Mouse (Mus musculus): Measurements from ENCODE around the gene Sarnp.

Sarnp gene

DNA sequence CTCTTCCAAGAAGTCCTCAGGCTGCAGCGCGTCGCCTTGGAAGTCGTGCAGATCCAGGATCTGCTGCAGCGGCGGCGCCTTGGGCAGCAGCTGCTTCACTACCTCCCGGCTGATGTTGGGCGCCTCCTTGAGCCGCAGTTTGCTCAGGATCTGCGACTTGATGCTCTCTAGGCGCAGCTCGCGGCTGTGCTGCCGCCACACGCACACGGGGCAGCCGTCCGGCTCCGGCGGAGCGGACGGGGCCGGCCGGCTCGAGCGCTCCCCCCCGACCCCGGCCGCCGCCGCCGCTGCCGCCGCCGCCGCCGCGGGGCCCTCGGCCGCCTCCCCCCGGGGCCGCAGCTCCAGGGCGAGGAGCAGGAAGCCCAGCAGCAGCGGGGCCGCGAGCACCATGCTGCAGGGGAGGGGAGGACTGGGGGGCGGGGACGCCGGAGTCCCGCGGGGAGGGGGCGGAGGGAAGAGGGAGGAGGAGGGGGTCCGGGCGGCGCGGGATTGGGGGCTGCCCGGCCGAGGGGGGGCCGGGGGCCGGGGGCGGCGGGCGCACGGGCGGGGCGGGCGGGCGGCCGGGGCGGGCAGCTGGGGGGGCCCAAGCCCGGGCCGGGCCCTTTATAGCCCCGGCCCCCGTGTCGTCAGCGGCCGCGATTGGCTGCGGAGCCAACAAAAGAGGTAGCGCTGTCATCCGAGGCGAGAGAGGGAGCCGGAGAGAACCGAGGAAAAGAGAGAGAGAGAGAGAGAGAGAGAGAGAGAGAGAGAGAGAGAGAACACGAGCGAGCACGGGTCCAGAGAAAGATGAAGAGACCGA, 74.4 kb downstream of the Sarnp start, which contains the start of gene Gdf11:
Gene Gdf11, minus strand, starts transcription at position 423 of the 799 bp plus-strand sequence.
- DNase-seq = peak; percentile 82

DNA sequence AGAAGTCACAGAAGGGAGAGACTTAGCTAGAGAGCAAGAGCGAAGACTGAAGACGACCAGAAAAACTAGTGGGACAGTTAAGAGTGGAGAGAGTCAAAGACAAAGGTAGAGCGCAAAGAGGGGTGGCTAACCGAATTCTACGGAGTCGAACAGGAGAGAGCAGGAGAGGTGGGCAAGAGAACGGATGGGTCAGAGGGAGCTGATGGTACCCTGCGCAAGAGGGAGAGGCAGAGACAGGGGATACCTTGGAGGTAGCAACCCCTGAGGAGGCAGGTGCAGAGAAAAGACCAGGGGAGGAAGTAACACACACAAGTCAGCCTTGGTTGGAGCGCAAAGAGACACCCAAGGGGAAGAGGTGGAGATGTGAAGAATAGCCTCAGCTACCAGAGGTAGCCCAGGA, 75.1 kb downstream of the Sarnp start:
- DNase-seq = peak; percentile 33

DNA sequence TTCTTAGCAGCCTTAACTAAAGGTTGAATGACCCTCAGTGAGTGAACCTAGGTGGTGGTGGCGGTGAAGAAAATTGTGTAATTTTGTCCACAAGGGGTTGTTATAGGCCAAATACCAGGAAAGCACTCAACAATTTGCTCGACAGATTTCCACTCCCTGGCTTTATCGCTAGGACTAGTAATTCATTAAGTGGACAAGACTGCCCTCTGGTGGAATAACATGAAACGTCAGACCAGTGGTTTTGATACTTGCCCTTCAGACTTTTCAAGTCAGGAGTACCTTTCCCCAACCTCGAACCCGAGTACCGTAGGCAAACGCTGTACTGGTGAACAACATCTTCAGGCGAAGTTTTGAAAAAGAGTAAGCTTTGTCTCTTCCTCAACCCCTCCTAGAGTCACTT, 78.3 kb downstream of the Sarnp start:
- DNase-seq = peak; percentile 83

DNA sequence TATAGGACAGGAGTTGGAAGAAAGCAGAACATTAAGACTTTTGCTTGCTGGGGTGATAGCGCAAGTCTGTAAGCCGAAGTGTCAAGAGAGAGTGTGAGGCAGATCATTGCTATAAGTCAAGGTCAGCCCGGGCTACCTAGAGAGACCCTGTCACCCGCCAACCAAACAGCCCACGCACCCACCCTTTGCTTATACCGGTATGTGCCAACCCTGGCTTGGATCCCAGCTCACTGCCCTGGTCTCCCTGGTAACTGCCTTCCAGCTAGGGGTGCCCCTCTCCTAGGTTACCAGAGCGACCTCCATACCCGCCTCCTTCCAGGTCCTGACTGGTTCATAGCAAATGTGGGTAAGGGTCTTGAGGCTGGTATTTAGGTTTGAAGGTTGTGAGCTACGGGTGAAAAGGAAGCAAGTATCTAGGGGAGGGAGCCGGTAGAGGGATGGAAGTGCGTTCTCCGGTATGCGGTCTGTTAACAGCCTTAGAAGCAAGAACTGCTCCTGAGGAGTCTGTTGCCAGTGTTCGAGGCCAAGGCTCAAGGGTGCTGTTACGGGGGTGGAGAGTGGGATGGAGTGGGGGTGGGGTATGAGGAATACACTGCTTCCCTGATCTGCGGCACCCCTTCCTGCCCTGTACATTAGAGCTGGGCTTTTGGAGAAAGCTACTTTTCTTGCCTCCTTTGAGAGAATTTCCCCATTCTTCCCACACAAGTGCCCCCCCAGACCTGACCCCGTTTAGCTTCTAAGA, 79.0 kb downstream of the Sarnp start:
- no peak for DNase-seq

DNA sequence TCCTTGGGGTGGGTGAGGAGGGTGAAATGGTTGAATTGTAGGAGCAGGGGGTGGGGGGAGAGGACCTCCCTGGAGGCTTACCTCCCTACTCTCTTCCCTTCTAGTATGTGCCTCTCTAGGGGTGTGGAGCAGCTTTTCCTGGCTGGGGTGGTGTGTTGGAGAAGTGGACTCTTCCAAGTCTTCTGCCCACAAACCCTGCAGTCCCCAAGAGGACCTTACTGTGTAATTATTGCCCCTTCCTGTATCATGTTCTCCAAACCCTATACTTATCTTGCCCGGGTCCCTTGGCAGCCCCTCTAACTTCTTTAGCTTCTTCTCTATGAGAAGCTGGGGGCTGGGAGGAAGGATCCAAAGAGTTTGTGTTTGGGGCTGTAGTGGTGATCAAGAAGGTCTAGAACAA, 79.7 kb downstream of the Sarnp start:
- no peak for DNase-seq

DNA sequence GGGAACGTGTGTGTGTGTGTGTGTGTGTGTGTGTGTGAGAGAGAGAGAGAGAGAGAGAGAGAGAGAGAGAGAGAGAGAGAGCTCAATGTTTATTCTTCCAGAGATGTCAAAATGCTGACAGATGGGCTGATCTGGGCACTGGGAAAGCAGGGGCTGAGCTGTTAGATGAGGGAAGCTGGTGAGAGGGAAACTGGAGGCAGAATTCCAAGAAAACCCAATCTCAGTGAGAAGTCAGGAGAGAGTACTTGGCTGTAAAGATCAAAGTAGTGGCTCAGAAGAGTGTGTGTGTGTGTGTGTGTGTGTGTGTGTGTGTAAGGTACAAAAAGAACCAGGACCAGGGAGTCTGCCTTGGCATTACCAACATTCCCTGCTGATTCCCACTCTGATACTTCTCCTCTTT, 80.4 kb downstream of the Sarnp start:
- no peak for DNase-seq

DNA sequence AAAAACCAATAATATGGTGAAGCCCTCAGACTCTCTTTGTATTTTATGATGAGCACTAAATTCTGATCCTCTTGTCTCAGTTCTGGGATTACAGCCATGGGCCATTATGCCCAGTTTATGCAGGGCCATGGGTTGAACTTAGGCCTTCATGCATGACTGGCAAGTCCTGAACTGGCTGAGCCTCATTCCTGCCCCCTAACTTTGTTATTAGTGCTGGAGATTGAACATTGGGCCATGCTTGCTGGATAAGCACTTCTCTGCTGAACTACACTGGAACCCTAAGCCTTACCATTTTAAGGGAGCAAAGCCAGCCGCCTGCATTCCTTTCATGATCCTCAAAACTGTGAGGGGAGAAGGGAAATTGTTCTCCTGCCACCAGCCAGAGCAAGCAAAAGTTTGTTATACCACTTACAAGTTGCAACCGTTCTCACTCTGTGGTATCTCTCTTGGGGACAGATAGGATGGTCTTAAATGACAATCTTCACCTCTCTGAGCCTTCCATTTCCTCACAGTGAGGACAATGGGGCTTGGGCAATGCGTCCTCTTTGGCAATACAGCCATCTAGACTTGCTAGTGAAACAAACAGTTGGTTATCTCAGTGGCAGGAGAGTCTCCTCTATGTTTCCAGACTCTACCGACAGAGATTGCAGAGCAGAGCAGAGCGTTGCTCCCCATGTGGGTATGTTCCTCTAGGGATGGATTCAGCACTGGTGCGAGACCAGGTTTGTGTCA, 82.8 kb downstream of the Sarnp start:
- DNase-seq = no peak

DNA sequence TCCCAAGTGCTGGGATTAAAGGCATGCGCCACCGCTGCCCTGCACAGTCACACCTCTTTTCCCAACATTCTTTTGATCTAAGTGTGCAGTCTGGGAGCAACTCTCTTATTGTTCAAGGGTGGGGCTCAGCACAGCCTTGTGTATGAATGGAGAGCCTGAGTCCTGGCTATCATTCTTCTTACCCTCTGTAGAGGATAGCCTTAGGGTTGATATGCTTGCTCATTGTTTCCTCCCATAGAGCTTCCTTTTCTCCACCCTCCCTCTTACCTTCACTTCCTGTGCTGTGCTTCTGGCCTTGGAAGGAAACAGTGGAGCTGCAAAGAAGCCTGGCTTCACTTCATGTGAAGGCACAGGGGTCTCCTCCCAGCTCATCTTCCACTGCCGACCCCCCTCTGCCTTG, 83.6 kb downstream of the Sarnp start, which contains the start of gene Cd63:
Gene Cd63, plus strand, starts transcription at position 292 of the 400 bp plus-strand sequence.
- no peak for DNase-seq

DNA sequence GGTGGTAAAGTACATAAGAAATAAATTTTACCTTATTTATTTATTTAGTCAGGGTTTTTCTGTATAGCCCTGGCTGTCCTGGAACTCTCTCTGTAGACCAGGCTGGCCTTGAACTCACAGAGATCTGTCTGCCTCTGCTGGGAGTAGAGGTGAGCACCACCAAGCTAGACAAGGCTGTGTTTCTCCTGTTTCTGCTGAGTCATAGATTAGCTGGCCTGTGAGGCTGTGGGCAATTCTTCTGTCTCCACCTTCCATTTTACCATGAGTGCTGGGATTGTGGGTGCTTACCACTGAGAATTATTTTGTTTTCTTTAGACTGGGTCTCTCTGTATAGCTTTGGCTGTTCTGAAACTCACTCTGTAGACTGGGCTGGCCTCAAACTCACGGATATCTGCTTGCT, 84.3 kb downstream of the Sarnp start:
- DNase-seq = no peak

DNA sequence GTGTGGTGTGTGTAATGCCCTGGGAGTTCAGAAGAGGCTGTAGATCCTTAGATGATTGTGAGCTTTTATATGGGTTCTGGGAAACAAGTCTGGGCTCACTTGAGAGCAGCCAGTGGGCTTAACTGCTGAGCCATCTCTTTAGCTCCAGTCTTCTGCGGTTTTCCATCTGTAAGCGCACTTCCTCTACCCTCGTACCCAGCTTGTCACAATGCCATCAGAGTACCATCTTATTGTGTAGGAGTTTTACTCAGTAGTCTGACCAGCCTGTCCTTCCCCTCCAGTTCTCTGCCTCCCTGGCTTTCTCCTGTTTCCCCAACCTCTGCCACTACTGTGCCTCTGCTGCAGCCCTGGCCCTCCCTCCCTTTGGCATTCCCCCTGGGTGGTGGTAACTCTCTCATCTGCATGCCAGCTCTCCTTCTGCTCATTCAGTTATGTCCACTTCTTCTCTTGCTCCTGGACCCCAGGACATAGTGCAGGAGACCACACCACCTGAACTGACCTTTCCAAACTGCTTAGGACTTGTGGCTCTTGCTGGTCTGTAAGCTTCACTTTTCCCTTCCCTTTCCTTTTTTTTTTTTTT, 85.4 kb downstream of the Sarnp start:
- DNase-seq = no peak

DNA sequence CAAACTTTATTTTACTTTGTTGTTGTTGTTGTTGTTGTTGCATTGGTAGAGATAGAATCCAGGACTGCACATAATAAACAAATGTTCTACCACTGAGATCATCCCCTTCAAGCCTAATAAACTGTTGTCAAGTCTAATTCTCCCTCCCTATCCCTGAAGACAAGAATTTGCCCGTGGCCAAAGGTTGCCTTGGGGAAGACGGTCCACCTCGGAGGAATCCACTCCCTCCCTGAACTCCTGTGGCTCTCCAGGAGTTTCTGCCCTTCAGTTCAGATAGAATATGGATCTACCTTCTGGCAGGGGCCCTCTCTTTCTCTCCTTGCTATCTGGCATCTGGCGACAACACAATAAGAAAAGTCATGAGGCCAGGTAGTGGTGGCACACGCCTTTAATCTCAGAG, 87.7 kb downstream of the Sarnp start:
- DNase-seq = no peak

DNA sequence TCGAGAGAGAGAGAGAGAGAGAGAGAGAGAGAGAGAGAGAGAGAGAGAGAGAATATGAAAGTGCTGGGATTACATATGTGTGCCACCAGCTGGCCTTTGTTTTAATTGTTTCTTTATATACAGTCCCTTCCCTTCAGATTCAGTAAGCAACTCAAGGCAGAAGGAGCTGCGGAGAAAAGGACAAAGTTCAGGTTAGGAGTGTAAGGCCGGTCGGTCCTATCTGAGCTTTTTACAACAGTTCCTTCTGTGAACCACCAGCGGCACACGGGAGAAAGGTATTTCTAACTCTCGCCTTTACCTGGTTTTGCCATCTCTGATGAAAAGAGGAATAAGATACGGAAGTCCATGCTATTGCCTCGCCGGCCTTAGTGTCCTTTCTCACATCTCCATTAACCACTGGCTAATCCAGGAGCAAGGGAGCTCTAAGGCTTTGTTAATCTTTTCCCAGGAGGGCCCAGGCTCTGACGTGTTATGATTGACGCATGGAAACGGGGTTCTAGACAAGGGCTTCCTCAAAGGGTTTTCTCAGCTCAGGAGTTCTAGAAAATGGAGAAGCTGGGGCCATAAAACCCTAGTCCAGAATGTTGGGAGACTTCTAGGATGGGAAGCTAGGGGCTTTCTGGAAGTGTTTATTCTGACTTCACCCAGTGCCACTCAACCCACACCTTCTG, 91.8 kb downstream of the Sarnp start:
- DNase-seq = no peak

DNA sequence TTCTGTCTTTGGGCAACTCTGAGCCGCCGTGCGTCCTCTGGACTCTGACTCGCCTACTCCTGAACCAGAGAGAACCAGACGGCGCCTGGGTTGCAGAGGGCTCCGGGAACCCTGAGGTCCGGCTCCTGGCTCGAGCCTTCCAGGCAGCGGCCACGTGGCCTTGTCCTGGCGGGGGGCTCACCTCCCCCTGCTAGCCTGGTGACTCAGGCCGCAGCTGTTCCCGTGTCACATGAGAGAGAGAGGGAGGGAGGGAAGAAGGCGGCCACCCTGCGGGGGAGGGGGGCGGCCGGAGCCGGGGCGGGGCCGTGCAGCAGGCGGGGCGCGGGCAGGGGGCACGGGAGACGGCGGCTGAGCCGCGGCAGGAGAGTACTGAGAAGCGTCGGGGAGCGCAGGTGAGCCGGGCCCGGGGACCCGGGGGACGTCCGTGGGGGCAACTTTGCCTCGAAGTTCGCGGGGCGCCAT, 92.5 kb downstream of the Sarnp start:
- DNase-seq = no peak

DNA sequence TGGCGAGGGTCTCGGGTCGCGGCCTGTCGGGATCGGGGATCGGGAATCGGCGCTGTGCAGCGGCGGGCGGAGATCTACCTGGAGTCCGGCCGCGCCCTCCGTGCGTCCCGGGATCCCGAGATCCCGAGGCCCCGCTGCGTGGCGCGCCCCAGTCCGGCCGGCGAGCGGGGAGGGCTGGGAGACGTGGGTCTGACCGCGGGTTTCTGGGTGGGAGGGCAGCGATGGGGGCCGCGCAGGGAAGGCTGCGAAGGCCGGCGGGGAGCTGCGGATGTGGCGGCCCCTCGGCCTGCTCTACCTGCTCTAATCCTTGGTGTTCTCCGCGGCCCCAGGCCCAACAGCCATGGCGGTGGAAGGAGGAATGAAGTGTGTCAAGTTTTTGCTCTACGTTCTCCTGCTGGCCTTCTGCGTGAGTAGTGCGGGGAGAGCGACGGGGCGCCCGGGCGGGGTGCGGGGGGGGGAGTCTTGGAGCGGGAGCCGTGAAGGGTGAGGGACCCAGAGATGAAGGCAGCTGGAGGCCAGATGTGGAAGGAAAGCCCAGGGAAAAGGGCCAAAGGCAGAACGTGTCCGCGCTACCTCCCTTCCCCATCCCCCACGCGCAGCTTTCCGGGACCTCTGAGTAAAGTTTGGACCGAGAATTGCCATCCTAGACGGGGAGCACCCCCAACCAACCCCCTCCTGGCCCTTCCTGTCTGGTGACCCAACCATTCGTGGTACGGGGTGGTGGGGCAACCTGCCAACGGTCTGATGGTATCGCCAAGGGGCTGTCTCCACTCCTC, 93.1 kb downstream of the Sarnp start:
- DNase-seq = no peak

DNA sequence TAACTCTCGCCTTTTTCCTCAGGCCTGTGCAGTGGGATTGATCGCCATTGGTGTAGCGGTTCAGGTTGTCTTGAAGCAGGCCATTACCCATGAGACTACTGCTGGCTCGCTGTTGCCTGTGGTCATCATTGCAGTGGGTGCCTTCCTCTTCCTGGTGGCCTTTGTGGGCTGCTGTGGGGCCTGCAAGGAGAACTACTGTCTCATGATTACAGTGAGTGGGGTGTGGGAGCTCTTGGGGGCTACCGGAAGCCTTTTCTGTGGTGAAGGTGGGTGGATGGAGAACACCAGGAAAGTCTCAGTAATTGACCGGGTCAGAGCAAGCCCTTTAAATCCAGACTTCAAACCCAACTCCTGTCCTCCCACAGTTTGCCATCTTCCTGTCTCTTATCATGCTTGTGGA, 94.3 kb downstream of the Sarnp start:
- no peak for DNase-seq

DNA sequence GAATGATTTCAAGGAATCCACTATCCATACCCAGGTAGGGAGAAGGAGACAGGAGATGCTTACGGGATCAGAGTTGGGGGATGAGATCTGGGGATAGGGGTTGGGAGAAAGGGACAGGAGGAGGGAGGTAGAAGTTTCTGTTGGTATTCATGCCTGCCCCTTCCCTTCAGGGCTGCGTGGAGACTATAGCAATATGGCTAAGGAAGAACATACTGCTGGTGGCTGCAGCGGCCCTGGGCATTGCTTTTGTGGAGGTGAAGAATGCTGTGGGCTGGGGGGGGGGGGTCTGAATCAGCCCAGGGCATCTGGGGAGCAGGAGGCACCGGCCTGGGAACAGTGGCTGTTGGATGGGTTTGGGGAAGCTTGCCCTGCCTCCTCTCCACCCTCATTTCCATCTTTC, 95.1 kb downstream of the Sarnp start:
- no peak for DNase-seq

DNA sequence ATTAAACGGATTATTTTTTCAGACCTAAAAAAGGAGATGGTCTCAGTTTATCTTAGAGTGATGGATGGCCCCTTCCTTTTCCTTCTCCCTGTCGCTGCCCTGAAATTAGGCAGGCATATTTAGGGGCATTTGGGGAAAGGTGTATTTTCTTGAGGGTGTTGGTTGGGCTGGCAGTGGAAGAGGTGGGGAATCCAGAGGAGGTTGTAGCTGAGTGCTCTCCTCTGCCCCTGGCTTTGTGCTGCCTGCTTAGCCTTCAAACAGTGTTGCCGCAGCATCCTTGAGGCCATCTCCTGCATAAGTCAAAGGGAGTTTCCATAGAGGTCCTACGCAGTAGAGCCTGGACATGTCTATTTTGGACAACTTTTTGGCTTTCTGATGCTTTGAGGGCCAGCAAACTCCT, 95.7 kb downstream of the Sarnp start:
- no peak for DNase-seq

DNA sequence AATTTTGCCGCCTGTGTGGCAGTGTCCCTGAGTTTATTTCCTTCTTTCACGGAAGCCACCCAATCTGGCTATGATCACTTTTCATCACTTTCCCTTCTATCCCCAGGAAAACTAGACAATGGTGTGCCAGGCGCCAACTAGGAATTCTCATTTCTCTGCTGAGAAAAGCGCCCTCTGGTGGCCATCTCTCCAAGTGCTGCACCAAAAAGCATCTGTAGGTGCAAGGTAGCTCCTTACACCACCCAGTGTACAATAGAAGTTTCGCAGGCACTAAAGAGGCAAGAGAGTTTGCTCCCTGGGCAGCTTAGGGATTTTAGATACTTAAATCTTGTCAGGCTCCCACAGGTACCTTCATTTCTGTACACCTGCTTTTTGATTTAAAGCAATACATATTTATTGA, 96.1 kb downstream of the Sarnp start:
- peak; percentile 87 for DNase-seq

DNA sequence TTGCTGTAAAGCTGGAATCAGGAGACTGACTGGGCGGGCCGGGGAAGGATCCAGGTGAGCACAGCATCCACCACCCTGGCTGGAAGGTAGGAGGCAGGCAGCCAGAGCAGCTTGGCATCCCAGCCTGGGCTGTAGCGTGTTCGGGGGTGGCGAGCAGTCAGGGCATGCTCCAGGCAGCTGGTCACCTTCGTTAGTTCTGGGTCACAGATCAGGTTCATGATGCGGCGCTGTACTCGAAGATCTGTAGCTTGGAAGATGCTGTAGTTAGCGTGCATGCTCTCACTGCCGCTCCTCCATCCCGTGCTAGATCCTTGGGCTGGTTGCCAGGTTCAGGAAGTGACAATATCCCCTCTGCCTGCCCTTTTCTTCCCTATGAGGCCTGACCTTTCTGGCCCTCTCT, 96.6 kb downstream of the Sarnp start:
- no peak for DNase-seq

DNA sequence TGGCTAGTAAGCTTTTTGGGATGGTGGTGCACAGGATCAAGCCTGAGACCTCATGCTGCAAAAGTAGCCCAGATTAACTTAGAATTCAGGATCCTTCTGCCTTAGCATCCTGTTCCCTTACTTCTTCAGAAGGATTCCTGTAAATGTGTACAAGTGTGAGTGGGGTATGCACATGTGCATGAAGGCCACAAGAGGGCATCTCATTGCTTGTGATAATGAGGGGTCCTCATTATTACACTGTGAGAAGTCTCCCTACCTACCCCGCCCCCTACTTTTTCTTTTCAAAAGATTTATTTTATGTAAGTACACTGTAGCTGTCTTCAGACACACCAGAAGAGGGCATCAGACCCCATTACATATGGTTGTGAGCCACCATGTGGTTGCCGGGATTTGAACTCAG, 98.4 kb downstream of the Sarnp start:
- DNase-seq = no peak

DNA sequence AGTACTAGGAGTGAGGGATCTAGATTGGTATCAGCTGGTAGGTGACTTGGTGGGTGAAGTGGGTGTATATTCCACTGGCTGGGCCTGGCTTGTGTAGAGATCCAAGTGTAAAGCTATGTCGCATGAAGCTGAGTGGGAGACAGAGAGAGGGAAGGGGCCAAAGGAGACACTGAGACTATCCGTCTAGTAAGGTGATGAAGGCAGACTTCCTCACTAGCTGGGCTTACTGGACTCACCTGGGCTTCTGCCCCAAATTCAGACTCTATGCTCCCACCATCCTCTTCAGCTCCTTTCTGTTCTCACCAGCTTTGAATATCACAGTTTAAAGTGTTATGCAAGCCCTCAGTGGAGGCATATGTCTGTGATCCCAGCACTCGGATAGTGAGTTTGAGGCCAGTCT, 99.5 kb downstream of the Sarnp start:
- DNase-seq = no peak

DNA sequence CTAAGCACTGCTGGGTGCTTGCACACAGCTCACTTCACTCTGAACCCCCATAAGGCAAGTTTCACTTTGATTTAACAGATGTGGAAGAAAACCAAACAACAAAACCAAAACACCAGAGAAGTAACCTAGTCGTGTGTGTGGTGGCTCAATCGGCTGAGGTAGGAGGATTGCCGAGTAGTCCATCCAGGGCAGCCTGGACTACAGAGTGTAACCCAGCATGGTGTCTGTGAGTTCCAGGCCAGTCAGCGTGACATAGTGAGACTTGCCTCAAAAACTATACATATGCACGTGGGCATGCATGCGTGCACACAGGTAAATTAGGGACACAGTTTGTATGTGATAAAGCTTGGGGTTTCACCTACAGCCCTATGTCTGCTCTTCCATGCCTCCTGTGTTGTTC, 100.3 kb downstream of the Sarnp start:
- DNase-seq = no peak

Data from thymus, postnatal 14 days (tissue).